Mouse (Mus musculus) T-cell, adult 2 months (primary cell): ENCODE measurements around the gene Hdgfl2.
"Not testable (repeated sequence)": the region's sequence is repeated elsewhere in the genome, so short reads cannot be mapped to it uniquely, and the experiment has no call there.

ENCODE experiments used
- DNase-seq: peaks from one replicate; pipeline ENCODE4 v3.0.0; 2022; ENCODE audit warnings: low spot score

Gene Hdgfl2

GRCm38 (mm10) chr17:56062081-56062480 is 17.4 kb upstream of the Hdgfl2 start:
- no peak for DNase-seq

GRCm38 (mm10) chr17:56065715-56066114 is 13.7 kb upstream of the Hdgfl2 start:
- not testable (repeated sequence) for DNase-seq

GRCm38 (mm10) chr17:56066451-56066850 is 13.0 kb upstream of the Hdgfl2 start:
- DNase-seq: no peak

- no peak for DNase-seq
Observed at GRCm38 (mm10) chr17:56069066-56069465, 10.4 kb upstream of the Hdgfl2 start.

GRCm38 (mm10) chr17:56071126-56071525 is 8.3 kb upstream of the Hdgfl2 start:
- DNase-seq: no peak

GRCm38 (mm10) chr17:56072243-56072642 is 7.2 kb upstream of the Hdgfl2 start:
- DNase-seq: no peak

GRCm38 (mm10) chr17:56074097-56074826 is 5.2 kb upstream of the Hdgfl2 start:
- DNase-seq: peak; percentile 77

- peak; percentile 99 for DNase-seq
Observed at GRCm38 (mm10) chr17:56074827-56075208, 4.6 kb upstream of the Hdgfl2 start, which contains the start of gene Ubxn6. TSS of gene Ubxn6 (minus strand) at chr17:56075028.

- no peak for DNase-seq
Observed at GRCm38 (mm10) chr17:56077523-56077922, 1.9 kb upstream of the Hdgfl2 start.

GRCm38 (mm10) chr17:56078361-56078760 is 1.1 kb upstream of the Hdgfl2 start:
- DNase-seq: not testable (repeated sequence)

- DNase-seq: no peak
Observed at GRCm38 (mm10) chr17:56079921-56080320, 487 bp downstream of the Hdgfl2 start.

- DNase-seq: no peak
Observed at GRCm38 (mm10) chr17:56080781-56081585, 1.5 kb downstream of the Hdgfl2 start.

GRCm38 (mm10) chr17:56092312-56092711 is 12.9 kb downstream of the Hdgfl2 start:
- no peak for DNase-seq

- DNase-seq: no peak
Observed at GRCm38 (mm10) chr17:56092794-56093193, 13.4 kb downstream of the Hdgfl2 start.

- no peak for DNase-seq
Observed at GRCm38 (mm10) chr17:56096883-56097282, 17.4 kb downstream of the Hdgfl2 start.

GRCm38 (mm10) chr17:56098180-56098579 is 18.7 kb downstream of the Hdgfl2 start:
- no peak for DNase-seq

- DNase-seq: no peak
Observed at GRCm38 (mm10) chr17:56098711-56099572, 19.5 kb downstream of the Hdgfl2 start.

- no peak for DNase-seq
Observed at GRCm38 (mm10) chr17:56100811-56101210, 21.4 kb downstream of the Hdgfl2 start.

- DNase-seq: no peak
Observed at GRCm38 (mm10) chr17:56102158-56102557, 22.7 kb downstream of the Hdgfl2 start.

GRCm38 (mm10) chr17:56102927-56103326 is 23.5 kb downstream of the Hdgfl2 start:
- DNase-seq: no peak

GRCm38 (mm10) chr17:56103465-56104285 is 24.2 kb downstream of the Hdgfl2 start:
- no peak for DNase-seq
